Mouse (Mus musculus): Measurements from ENCODE around the gene Plvap. TPM values are rescaled to one million over a fixed set of nuclear protein-coding genes. Genes with fewer than 3 reads are reported as not detected.

Gene Plvap
- polyA plus RNA-seq, 1 experiment from 2014 or later = 58.0 TPM

DNA sequence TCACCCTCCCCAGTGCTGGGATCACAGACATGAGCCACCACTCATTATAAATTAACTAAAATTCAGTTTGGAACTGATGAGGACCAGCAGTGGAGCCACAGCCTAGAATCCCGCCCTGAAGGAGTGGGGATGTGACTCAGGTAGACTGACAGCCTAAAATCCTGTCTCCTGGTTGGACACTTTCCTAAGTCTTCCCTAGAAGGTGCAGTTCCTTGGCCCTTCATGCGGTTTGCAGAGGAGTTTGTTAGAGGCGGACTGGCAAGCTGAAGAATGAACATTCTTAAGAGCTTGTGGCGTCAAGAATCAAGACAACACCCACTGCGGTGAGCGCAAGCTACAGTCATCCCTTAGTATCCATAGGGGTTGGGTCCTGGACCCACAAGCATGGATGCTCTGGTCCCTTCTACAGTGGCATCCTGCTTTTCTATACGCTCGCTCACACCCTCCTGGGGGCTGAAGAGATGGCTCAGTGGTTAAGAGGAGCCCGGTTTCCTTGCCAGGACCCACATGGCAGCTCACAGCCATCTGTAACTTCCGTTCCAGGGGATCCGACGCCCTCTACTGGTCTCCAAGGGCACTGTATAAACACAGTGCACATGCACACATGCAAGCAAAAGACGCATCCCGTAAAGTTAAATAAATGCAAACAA lies 34.2 kb downstream of the Plvap start:
- peaks cover 40% of the 10 kb centered on the region for H3K27me3 ChIP-seq (replicated peaks; ENCODE audit: low read depth, poor library complexity, severe bottlenecking)
- 38% methylated on average over 14 of the region's 14 CpGs for WGBS
- H3K4me3 ChIP-seq = peak overlapping the region; percentile 71
- peak overlapping the region; percentile 88 for H3K27ac ChIP-seq (replicated peaks)
- DNase-seq (ENCODE audit: low spot score) = no peak
- H3K4me1 ChIP-seq = peaks cover 40% of the 10 kb centered on the region
- no peaks in the 10 kb centered on the region for H3K9me3 ChIP-seq
- H3K36me3 ChIP-seq (replicated peaks) = peaks cover 82% of the 10 kb centered on the region

DNA sequence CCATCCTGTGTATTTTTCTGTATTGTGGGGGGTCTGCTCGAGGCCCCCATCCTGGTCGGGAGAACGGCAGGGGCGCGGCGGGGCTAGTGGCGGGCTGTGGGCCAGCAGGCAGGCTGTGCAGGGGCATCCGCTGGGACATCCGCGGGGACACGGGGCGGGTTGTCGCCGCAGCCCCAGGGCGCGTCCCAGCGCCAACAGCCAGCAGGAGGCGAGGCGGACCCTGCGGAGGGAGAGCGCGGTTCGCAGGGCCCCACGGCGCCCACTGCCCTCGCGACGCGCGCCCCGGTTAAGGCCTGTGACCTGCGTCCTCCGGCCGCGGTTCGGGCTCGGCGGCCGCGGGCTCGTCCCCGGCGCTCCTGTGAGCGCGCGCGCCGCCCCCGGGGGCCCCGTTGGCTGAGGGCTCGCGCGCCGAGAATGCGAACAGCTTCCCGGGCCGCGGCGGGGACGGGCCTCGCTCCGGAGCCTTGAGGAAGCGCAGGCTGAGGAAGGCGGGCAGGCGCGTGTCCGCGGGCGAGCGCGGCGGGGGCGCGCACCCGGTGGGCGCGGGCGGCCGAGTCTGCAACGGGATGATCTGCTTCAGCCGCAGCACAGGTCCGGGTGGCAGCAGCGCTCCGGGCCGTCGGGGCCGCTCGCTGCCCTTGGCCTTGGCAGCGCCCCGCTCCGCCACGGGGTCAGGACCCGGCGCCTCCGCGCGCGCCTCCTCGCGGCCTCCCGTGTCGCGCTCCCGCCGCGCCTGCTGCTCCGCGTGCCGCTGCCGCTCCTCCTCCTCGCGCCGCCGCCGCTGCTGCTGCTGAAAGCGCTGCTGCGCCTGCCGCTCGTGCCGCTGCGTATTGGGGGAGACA lies 35.2 kb downstream of the Plvap start:
- Histone ChIP-seq H3K4me3 (peak overlapping the region; percentile 71), H3K36me3 (replicated peaks) (peaks cover 82% of the 10 kb centered on the region), H3K9me3 (no peaks in the 10 kb centered on the region), H3K27ac (replicated peaks) (peak overlapping the region; percentile 88), H3K4me1 (peaks cover 34% of the 10 kb centered on the region), H3K27me3 (replicated peaks; ENCODE audit: low read depth, poor library complexity, severe bottlenecking) (peaks cover 30% of the 10 kb centered on the region)
- under 1% methylated on average over 120 of the region's 121 CpGs for WGBS
- DNase-seq (ENCODE audit: low spot score) = peak; percentile 87

DNA sequence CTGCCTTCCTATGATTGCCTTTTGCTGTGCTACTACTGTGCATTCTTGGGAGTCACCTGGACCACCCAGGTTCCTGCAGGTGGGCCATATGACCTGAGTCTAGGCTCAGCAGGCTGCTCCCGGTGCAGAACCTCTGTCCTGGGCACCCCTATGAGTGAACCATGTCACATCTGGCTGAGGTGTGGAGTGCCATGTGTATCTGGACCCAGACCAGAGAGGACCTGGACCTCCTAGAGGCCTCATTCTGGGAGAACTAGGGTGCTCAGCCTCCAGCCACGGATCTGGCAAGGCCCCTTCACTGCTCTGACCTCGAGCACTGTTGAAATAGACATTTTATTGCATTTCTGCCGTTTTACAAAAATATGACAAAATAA lies 35.9 kb downstream of the Plvap start:
- H3K27me3 ChIP-seq (replicated peaks; ENCODE audit: low read depth, poor library complexity, severe bottlenecking) = peaks cover 24% of the 10 kb centered on the region
- WGBS = 31% methylated on average over 4 of the region's 4 CpGs

DNA sequence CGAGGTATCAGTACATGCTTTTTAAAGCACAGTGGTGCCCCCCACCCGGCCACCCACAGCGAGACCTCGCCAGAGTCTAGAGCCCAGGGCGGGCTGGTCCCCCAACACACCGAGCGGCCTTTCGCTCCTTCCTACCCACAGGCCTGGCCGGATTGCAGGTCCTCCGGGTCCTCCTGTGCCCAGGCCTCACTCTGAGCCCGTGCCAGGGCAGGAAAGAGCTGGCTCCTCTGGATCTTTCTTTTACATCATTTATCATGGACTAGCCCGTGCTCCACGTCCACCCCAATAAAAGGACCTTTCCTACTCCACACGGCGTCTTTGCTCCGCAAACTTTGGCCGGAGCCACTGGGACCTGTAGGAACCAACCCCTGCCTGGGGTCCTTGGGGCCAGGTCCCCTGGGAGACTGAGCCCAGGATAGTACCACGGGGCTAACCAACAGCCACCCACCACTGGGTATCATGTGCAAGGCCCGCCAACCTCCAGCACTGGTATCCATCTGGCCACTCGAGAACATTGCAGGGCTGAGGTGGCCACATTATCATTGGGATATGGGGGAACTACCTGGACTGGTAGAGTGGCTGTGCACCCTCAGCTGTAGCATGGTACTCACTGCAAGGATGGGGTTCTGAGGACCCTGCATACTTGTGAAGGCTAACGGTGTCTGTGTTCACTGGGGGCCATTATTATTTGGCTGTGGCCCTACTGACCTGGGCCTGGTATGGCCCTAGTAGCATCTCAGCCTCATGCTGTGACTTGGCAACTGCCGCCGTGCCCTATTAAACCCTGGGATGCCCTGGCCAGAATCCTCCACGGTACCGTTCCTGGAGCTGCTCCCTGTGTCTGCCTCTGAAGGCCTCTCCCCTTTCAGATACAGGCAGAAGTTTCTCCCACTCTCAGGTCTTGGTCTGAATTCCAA lies 36.5 kb downstream of the Plvap start:
- Histone ChIP-seq H3K4me3 (peak overlapping the region; percentile 71), H3K27me3 (replicated peaks; ENCODE audit: low read depth, poor library complexity, severe bottlenecking) (peaks cover 19% of the 10 kb centered on the region), H3K36me3 (replicated peaks) (peaks cover 81% of the 10 kb centered on the region), H3K9me3 (no peaks in the 10 kb centered on the region), H3K4me1 (peaks cover 34% of the 10 kb centered on the region), H3K27ac (replicated peaks) (no peak overlapping the region)
- no peak for DNase-seq (ENCODE audit: low spot score)
- WGBS = 89% methylated on average over 25 of the region's 25 CpGs

More for the DNA sequence above, 35.9 kb downstream of the Plvap start:
- H3K27ac ChIP-seq (replicated peaks) = peak overlapping the region; percentile 88; the same call in 1 of the 2 replicates
- peak overlapping the region; percentile 71 for H3K4me3 ChIP-seq
- H3K9me3 ChIP-seq = no peaks in the 10 kb centered on the region
- peaks cover 82% of the 10 kb centered on the region for H3K36me3 ChIP-seq (replicated peaks)
- peak; percentile 20 for DNase-seq (ENCODE audit: low spot score)
- H3K4me1 ChIP-seq = peaks cover 30% of the 10 kb centered on the region

DNA sequence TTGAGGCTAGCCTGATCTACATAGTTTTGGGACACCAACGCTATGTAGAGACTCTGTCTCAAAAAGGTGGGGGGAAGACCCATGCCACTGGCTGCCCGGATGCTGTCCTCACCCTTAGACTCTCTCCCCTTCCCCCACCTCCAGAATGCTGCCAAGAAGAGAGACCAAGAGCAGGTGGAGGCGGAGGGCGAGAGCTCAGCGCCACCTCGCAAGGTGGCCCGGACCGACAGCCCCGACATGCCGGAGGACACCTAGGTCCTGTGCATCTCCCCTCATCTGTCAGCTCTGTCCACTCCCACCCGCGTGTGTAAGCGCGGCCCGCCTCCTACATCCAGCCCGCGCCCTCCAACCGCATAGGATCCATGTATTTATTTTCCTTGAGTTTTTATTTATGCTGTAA lies 37.2 kb downstream of the Plvap start:
- H3K27ac ChIP-seq (replicated peaks) = no peak overlapping the region
- DNase-seq (ENCODE audit: low spot score) = no peak
- no peaks in the 10 kb centered on the region for H3K9me3 ChIP-seq
- 96% methylated on average over 18 of the region's 18 CpGs for WGBS
- peaks cover 74% of the 10 kb centered on the region for H3K36me3 ChIP-seq (replicated peaks)
- H3K4me1 ChIP-seq = peaks cover 40% of the 10 kb centered on the region
- peaks cover 19% of the 10 kb centered on the region for H3K27me3 ChIP-seq (replicated peaks; ENCODE audit: low read depth, poor library complexity, severe bottlenecking)
- H3K4me3 ChIP-seq = no peak overlapping the region

DNA sequence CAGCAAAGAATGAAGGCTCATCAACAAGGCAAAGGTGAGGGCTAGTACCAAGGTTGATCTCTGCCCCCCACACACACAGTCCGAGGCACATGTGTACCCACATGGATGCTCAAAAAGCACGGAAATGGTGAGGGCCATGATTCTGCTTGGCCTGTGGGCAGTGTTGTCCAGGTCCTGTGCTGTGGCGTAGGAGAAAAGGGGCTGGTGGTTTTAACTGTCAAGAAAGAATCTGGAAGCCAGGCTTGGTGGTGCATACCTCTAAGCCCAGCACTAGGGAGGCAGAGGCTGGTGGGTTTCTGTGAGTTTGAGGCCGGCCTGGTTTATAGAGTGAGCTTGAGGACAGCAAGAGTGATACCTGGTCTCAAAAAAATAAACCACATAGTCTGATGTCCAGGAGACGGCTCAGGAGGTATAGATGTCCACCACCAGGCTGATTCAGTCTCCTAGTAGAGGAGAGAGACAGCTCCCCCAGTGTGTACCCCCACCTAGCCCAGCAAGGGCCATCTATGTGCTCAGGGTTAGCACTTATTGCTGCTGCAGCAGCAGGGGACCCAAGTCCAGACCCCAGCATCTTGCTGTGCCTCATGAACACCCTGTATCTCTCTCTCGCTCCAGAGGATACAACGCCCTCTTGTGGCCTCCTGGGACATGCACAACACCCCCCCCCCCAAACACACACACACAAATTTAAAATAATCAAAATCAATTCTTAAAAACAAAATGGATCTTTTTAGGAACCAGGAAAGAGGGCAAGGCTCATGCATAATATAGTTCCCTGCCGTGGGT lies 38.8 kb downstream of the Plvap start:
- Histone ChIP-seq H3K27me3 (replicated peaks; ENCODE audit: low read depth, poor library complexity, severe bottlenecking) (0 out of 2 replicates have a peak, but pooled peaks cover 5% of the 10 kb centered on the region), H3K27ac (replicated peaks) (no peak overlapping the region), H3K4me1 (peaks cover 42% of the 10 kb centered on the region), H3K9me3 (no peaks in the 10 kb centered on the region), H3K4me3 (no peak overlapping the region), H3K36me3 (replicated peaks) (peaks cover 61% of the 10 kb centered on the region)
- 86% methylated on average over 8 of the region's 8 CpGs for WGBS
- no peak for DNase-seq (ENCODE audit: low spot score)

DNA sequence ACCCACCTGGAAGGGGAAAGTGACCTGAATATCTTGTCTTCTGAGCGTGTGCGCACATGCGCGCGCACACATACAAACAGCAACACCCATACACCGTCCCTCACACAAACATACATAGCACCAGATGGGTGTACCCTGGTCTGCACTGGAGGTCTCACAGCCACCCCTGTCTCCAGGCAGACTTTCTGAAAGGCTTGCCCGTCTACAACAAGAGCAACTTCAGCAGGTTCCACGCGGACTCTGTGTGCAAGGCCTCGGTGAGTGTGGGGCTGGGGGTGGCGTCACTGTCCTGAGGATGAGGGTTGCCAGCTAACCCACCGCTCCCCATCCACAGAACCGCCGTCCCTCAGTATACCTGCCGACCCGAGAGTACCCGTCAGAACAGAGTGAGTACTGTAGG lies 39.7 kb downstream of the Plvap start:
- Histone ChIP-seq H3K27ac (replicated peaks) (no peak overlapping the region), H3K9me3 (no peaks in the 10 kb centered on the region), H3K36me3 (replicated peaks) (peaks cover 62% of the 10 kb centered on the region), H3K27me3 (replicated peaks; ENCODE audit: low read depth, poor library complexity, severe bottlenecking) (no peaks in the 10 kb centered on the region), H3K4me1 (peaks cover 33% of the 10 kb centered on the region), H3K4me3 (no peak overlapping the region)
- DNase-seq (ENCODE audit: low spot score) = no peak
- 93% methylated on average over 17 of the region's 17 CpGs for WGBS

DNA sequence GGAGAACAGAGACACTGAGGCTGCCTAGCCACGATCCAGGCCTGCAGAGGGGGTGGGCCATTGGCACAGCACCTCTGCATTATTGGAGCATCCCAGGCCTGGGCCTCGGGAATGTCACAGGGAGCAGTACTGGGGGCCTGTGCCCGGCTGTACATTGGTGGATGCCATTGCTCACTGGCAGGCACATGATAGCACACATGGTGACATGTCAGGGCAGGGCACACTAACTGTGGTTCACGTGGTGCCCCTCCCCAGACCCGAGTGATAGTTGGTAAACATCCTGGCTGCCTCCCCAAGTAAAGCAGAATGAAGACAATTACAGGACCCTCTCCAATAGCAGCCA lies 40.7 kb downstream of the Plvap start:
- peak overlapping the region; percentile 99 for H3K4me3 ChIP-seq
- peaks cover 71% of the 10 kb centered on the region for H3K36me3 ChIP-seq (replicated peaks)
- no peak for DNase-seq (ENCODE audit: low spot score)
- WGBS = 84% methylated on average over 5 of the region's 5 CpGs
- peaks cover 25% of the 10 kb centered on the region for H3K4me1 ChIP-seq
- no peaks in the 10 kb centered on the region for H3K9me3 ChIP-seq
- H3K27me3 ChIP-seq (replicated peaks; ENCODE audit: low read depth, poor library complexity, severe bottlenecking) = no peaks in the 10 kb centered on the region
- H3K27ac ChIP-seq (replicated peaks) = no peak overlapping the region

DNA sequence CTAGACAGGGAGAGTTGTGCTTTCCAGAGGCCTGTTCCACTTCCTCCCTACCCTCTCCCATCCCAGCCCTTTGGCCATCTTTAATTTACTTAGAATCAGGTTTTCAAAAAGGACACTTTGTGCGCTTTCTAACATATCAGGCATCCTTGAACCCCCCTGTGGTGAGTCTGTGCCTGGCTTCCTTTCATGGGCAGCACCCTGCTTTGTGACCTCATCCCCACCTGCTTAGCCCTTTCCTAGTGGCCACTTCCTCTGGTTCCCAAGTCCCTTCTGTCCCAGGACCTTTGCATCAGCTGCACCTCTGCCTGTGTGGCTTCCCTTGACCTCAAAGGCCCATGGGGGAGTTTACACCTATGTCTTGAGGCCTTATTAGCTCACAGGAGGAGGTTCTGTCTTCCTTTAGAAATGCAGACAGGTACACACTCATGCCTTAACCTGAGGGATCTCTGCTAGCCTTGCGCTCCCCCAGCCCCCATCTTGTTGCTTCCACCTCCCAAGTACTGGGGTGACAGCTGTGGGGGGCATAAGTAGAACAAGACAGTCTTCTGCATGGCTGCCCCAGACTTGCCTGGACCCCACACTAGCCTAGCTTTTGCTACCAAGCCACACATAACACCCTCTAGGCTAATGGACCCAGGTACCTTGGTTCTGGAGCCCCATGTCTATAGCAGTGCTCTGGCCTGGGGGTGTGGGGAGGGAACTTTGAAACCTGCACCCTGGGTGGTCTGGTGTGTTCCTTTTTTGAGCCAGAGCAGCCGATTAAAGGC lies 41.2 kb downstream of the Plvap start:
- H3K27ac ChIP-seq (replicated peaks) = peak overlapping the region; percentile 92; the same call in 1 of the 2 replicates
- peak overlapping the region; percentile 99 for H3K4me3 ChIP-seq
- no peaks in the 10 kb centered on the region for H3K27me3 ChIP-seq (replicated peaks; ENCODE audit: low read depth, poor library complexity, severe bottlenecking)
- WGBS = 88% methylated on average over 3 of the region's 3 CpGs
- peaks cover 68% of the 10 kb centered on the region for H3K36me3 ChIP-seq (replicated peaks)
- H3K4me1 ChIP-seq = peaks cover 25% of the 10 kb centered on the region
- no peaks in the 10 kb centered on the region for H3K9me3 ChIP-seq
- DNase-seq (ENCODE audit: low spot score) = no peak

DNA sequence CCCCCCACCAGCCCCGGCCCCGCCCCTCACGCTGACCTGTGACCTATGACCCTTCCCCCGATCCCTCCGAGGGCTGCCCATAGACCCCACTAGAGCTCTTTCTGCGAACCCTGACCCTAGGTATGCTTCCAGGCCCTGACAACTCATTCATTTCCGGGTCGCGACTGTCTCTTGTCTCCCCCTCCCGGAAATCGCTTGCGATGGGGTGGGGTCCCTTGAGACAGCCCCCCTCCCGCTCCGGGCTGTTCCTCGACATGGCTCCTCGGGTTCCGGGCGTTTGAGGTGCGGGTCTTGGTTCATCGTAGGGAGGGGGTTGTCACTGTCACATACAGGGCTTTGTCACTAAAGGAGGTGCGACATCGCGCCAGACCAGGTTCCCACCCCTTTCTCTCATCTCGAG lies 42.1 kb downstream of the Plvap start:
- peaks cover 28% of the 10 kb centered on the region for H3K4me1 ChIP-seq
- peak overlapping the region; percentile 99 for H3K4me3 ChIP-seq
- peak overlapping the region; percentile 92 for H3K27ac ChIP-seq (replicated peaks)
- WGBS = under 1% methylated on average over 24 of the region's 24 CpGs
- H3K36me3 ChIP-seq (replicated peaks) = peaks cover 59% of the 10 kb centered on the region
- DNase-seq (ENCODE audit: low spot score) = peak; percentile 70
- no peaks in the 10 kb centered on the region for H3K9me3 ChIP-seq
- H3K27me3 ChIP-seq (replicated peaks; ENCODE audit: low read depth, poor library complexity, severe bottlenecking) = no peaks in the 10 kb centered on the region

DNA sequence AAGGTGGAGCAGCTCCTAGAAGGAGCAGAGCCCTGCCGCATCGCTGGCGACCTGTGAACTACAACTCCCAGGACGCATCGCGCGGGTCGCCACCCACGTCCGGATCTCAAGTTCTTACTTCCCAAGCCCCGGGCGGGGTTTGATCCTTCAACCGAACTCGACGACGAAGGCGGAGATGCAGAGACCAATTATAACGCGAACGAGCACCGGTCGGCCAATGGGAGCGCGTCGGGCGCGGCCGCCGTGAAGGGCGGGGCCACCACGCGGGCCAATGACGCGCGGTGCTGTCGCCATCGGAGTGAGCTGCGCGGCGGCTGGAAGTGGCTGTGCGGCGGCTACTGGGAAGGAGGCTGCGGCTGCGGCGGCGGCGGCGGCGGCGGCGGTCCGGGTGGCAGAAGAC lies 42.6 kb downstream of the Plvap start, which contains the start of gene Dda1:
Gene Dda1 (plus strand): TSS at position 284 of the 400 bp plus-strand sequence.
- H3K9me3 ChIP-seq = no peaks in the 10 kb centered on the region
- WGBS = under 1% methylated on average over 52 of the region's 52 CpGs
- peaks cover 33% of the 10 kb centered on the region for H3K4me1 ChIP-seq
- H3K27ac ChIP-seq (replicated peaks) = peak within 1 kb of the TSS; percentile 92
- H3K4me3 ChIP-seq = peak within 1 kb of the TSS; percentile 99
- no peaks in the 10 kb centered on the region for H3K27me3 ChIP-seq (replicated peaks; ENCODE audit: low read depth, poor library complexity, severe bottlenecking)
- peaks cover 54% of the 10 kb centered on the region for H3K36me3 ChIP-seq (replicated peaks)
- peak; percentile 99 for DNase-seq (ENCODE audit: low spot score)

Measured in embryonic facial prominence, embryonic 10.5 days (tissue).